Mouse (Mus musculus): Measurements from ENCODE around the gene Ppp1r32. TPM values are rescaled to one million over a fixed set of nuclear protein-coding genes. Genes with fewer than 3 reads are reported as not detected.

Ppp1r32 gene
- polyA plus RNA-seq, 1 experiment from 2014 or later, result 0.17 TPM

GRCm38 (mm10) chr19:10436726-10437125 is 46.0 kb downstream of the Ppp1r32 start:
- no peaks in the 10 kb centered on the region for H3K36me3 ChIP-seq (ENCODE audit: control insufficient read depth, insufficient read depth, low read length)
- no peak overlapping the region for H3K27ac ChIP-seq (ENCODE audit: low read length)
- no peak for ATAC-seq (ENCODE audit: insufficient number of reproducible peaks, insufficient read depth, low FRiP score, low read depth)
- 14% methylated on average over 1 of the region's 1 CpGs for WGBS
- H3K4me2 ChIP-seq (replicated peaks; ENCODE audit: low read depth, low read length), result no peak overlapping the region
- H3K4me3 ChIP-seq (ENCODE audit: low read depth, low read length), result no peak overlapping the region
- H3K9ac ChIP-seq (replicated peaks; ENCODE audit: low read depth, low read length), result no peak overlapping the region
- no peaks in the 10 kb centered on the region for H3K9me3 ChIP-seq (ENCODE audit: control insufficient read depth, low read depth, low read length)
- H3K4me1 ChIP-seq (ENCODE audit: control insufficient read depth, insufficient read depth, low read length), result no peaks in the 10 kb centered on the region
- H3K27me3 ChIP-seq (ENCODE audit: control insufficient read depth, insufficient read depth, low read length), result no peaks in the 10 kb centered on the region

GRCm38 (mm10) chr19:10435908-10436307 is 46.8 kb downstream of the Ppp1r32 start:
- H3K4me2 ChIP-seq (replicated peaks; ENCODE audit: low read depth, low read length), result no peak overlapping the region

GRCm38 (mm10) chr19:10434927-10435326 is 47.8 kb downstream of the Ppp1r32 start:
- Histone ChIP-seq H3K4me2 (replicated peaks; ENCODE audit: low read depth, low read length) (no peak overlapping the region), H3K4me3 (ENCODE audit: low read depth, low read length) (no peak overlapping the region), H3K4me1 (ENCODE audit: control insufficient read depth, insufficient read depth, low read length) (peaks cover 9% of the 10 kb centered on the region; the same call in 1 of the 2 replicates), H3K36me3 (ENCODE audit: control insufficient read depth, insufficient read depth, low read length) (no peaks in the 10 kb centered on the region), H3K9me3 (ENCODE audit: control insufficient read depth, low read depth, low read length) (no peaks in the 10 kb centered on the region), H3K27me3 (ENCODE audit: control insufficient read depth, insufficient read depth, low read length) (no peaks in the 10 kb centered on the region), H3K27ac (ENCODE audit: low read length) (no peak overlapping the region), H3K9ac (replicated peaks; ENCODE audit: low read depth, low read length) (no peak overlapping the region)
- WGBS, result 41% methylated on average over 6 of the region's 6 CpGs
- peak; percentile 84 for ATAC-seq (ENCODE audit: insufficient number of reproducible peaks, insufficient read depth, low FRiP score, low read depth)

More at GRCm38 (mm10) chr19:10435908-10436307, 46.8 kb downstream of the Ppp1r32 start:
- Histone ChIP-seq H3K27ac (ENCODE audit: low read length) (no peak overlapping the region), H3K4me1 (ENCODE audit: control insufficient read depth, insufficient read depth, low read length) (no peaks in the 10 kb centered on the region; the same call in 1 of the 2 replicates), H3K4me3 (ENCODE audit: low read depth, low read length) (no peak overlapping the region), H3K9me3 (ENCODE audit: control insufficient read depth, low read depth, low read length) (no peaks in the 10 kb centered on the region), H3K27me3 (ENCODE audit: control insufficient read depth, insufficient read depth, low read length) (no peaks in the 10 kb centered on the region), H3K9ac (replicated peaks; ENCODE audit: low read depth, low read length) (no peak overlapping the region), H3K36me3 (ENCODE audit: control insufficient read depth, insufficient read depth, low read length) (no peaks in the 10 kb centered on the region)
- WGBS, result 29% methylated on average over 3 of the region's 3 CpGs
- no peak for ATAC-seq (ENCODE audit: insufficient number of reproducible peaks, insufficient read depth, low FRiP score, low read depth)

GRCm38 (mm10) chr19:10433879-10434540 is 48.7 kb downstream of the Ppp1r32 start:
- 58% methylated on average over 9 of the region's 9 CpGs for WGBS
- no peaks in the 10 kb centered on the region for H3K36me3 ChIP-seq (ENCODE audit: control insufficient read depth, insufficient read depth, low read length)
- no peaks in the 10 kb centered on the region for H3K27me3 ChIP-seq (ENCODE audit: control insufficient read depth, insufficient read depth, low read length)
- no peak for ATAC-seq (ENCODE audit: insufficient number of reproducible peaks, insufficient read depth, low FRiP score, low read depth)
- H3K4me2 ChIP-seq (replicated peaks; ENCODE audit: low read depth, low read length), result no peak overlapping the region
- H3K4me3 ChIP-seq (ENCODE audit: low read depth, low read length), result no peak overlapping the region
- no peak overlapping the region; the same call in 1 of the 2 replicates for H3K9ac ChIP-seq (replicated peaks; ENCODE audit: low read depth, low read length)
- H3K27ac ChIP-seq (ENCODE audit: low read length), result no peak overlapping the region
- no peaks in the 10 kb centered on the region for H3K9me3 ChIP-seq (ENCODE audit: control insufficient read depth, low read depth, low read length)
- peaks cover 10% of the 10 kb centered on the region; the same call in 1 of the 2 replicates for H3K4me1 ChIP-seq (ENCODE audit: control insufficient read depth, insufficient read depth, low read length)

- H3K4me3 ChIP-seq (ENCODE audit: low read depth, low read length), result no peak overlapping the region
- no peak overlapping the region; the same call in 1 of the 2 replicates for H3K9ac ChIP-seq (replicated peaks; ENCODE audit: low read depth, low read length)
- no peaks in the 10 kb centered on the region for H3K36me3 ChIP-seq (ENCODE audit: control insufficient read depth, insufficient read depth, low read length)
- peaks cover 10% of the 10 kb centered on the region; the same call in 1 of the 2 replicates for H3K4me1 ChIP-seq (ENCODE audit: control insufficient read depth, insufficient read depth, low read length)
- no peak for ATAC-seq (ENCODE audit: insufficient number of reproducible peaks, insufficient read depth, low FRiP score, low read depth)
- no peaks in the 10 kb centered on the region for H3K27me3 ChIP-seq (ENCODE audit: control insufficient read depth, insufficient read depth, low read length)
- H3K4me2 ChIP-seq (replicated peaks; ENCODE audit: low read depth, low read length), result no peak overlapping the region
- no peak overlapping the region for H3K27ac ChIP-seq (ENCODE audit: low read length)
- 78% methylated on average over 7 of the region's 7 CpGs for WGBS
- no peaks in the 10 kb centered on the region for H3K9me3 ChIP-seq (ENCODE audit: control insufficient read depth, low read depth, low read length)
Observed at GRCm38 (mm10) chr19:10433225-10433624, 49.5 kb downstream of the Ppp1r32 start.

GRCm38 (mm10) chr19:10431841-10432240 is 50.9 kb downstream of the Ppp1r32 start:
- Histone ChIP-seq H3K27me3 (ENCODE audit: control insufficient read depth, insufficient read depth, low read length) (no peaks in the 10 kb centered on the region), H3K4me1 (ENCODE audit: control insufficient read depth, insufficient read depth, low read length) (peaks cover 20% of the 10 kb centered on the region; the same call in 1 of the 2 replicates), H3K36me3 (ENCODE audit: control insufficient read depth, insufficient read depth, low read length) (no peaks in the 10 kb centered on the region), H3K27ac (ENCODE audit: low read length) (no peak overlapping the region), H3K9ac (replicated peaks; ENCODE audit: low read depth, low read length) (no peak overlapping the region), H3K9me3 (ENCODE audit: control insufficient read depth, low read depth, low read length) (no peaks in the 10 kb centered on the region), H3K4me2 (replicated peaks; ENCODE audit: low read depth, low read length) (no peak overlapping the region), H3K4me3 (ENCODE audit: low read depth, low read length) (no peak overlapping the region)
- WGBS, result 57% methylated on average over 4 of the region's 4 CpGs
- no peak for ATAC-seq (ENCODE audit: insufficient number of reproducible peaks, insufficient read depth, low FRiP score, low read depth)

- no peaks in the 10 kb centered on the region for H3K36me3 ChIP-seq (ENCODE audit: control insufficient read depth, insufficient read depth, low read length)
- no peaks in the 10 kb centered on the region for H3K27me3 ChIP-seq (ENCODE audit: control insufficient read depth, insufficient read depth, low read length)
- H3K4me1 ChIP-seq (ENCODE audit: control insufficient read depth, insufficient read depth, low read length), result peaks cover 22% of the 10 kb centered on the region; the same call in 1 of the 2 replicates
- H3K4me3 ChIP-seq (ENCODE audit: low read depth, low read length), result no peak overlapping the region
- H3K27ac ChIP-seq (ENCODE audit: low read length), result no peak overlapping the region
- no peak overlapping the region for H3K4me2 ChIP-seq (replicated peaks; ENCODE audit: low read depth, low read length)
- H3K9me3 ChIP-seq (ENCODE audit: control insufficient read depth, low read depth, low read length), result no peaks in the 10 kb centered on the region
- no peak overlapping the region for H3K9ac ChIP-seq (replicated peaks; ENCODE audit: low read depth, low read length)
- WGBS, result 48% methylated on average over 3 of the region's 3 CpGs
- no peak for ATAC-seq (ENCODE audit: insufficient number of reproducible peaks, insufficient read depth, low FRiP score, low read depth)
Observed at GRCm38 (mm10) chr19:10431410-10431809, 51.3 kb downstream of the Ppp1r32 start.

GRCm38 (mm10) chr19:10429371-10429770 is 53.4 kb downstream of the Ppp1r32 start:
- no peak overlapping the region for H3K9ac ChIP-seq (replicated peaks; ENCODE audit: low read depth, low read length)
- H3K27me3 ChIP-seq (ENCODE audit: control insufficient read depth, insufficient read depth, low read length), result no peaks in the 10 kb centered on the region
- no peak overlapping the region for H3K4me3 ChIP-seq (ENCODE audit: low read depth, low read length)
- no peaks in the 10 kb centered on the region for H3K36me3 ChIP-seq (ENCODE audit: control insufficient read depth, insufficient read depth, low read length)
- peaks cover 30% of the 10 kb centered on the region; the same call in 1 of the 2 replicates for H3K4me1 ChIP-seq (ENCODE audit: control insufficient read depth, insufficient read depth, low read length)
- no peak overlapping the region for H3K27ac ChIP-seq (ENCODE audit: low read length)
- 88% methylated on average over 8 of the region's 8 CpGs for WGBS
- H3K4me2 ChIP-seq (replicated peaks; ENCODE audit: low read depth, low read length), result no peak overlapping the region
- no peak for ATAC-seq (ENCODE audit: insufficient number of reproducible peaks, insufficient read depth, low FRiP score, low read depth)
- H3K9me3 ChIP-seq (ENCODE audit: control insufficient read depth, low read depth, low read length), result no peaks in the 10 kb centered on the region
